Mouse (Mus musculus): ENCODE results near the gene Gm37240. TPM values are rescaled to one million over a fixed set of nuclear protein-coding genes. Genes with fewer than 3 reads are reported as not detected.

Gm37240 gene
- polyA plus RNA-seq, 1 experiment from 2014 or later, result 0.67 TPM

- Histone ChIP-seq H3K4me2 (no peak overlapping the region; the same call in 1 of the 2 replicates), H3K9ac (ENCODE audit: low read length) (no peak overlapping the region)
- 32% methylated on average over 12 of the region's 12 CpGs for WGBS
These were observed 949.7 kb downstream of the Gm37240 start for GRCm38 (mm10) chr3:84937360-84938355.

GRCm38 (mm10) chr3:84936956-84937355 is 950.4 kb downstream of the Gm37240 start:
- H3K4me2 ChIP-seq, result no peak overlapping the region
- no peak overlapping the region for H3K9ac ChIP-seq (ENCODE audit: low read length)
- peaks cover 8% of the 10 kb centered on the region for H3K4me1 ChIP-seq (ENCODE audit: control insufficient read depth, insufficient read depth, low read length)
- no peaks in the 10 kb centered on the region for H3K27me3 ChIP-seq (ENCODE audit: control insufficient read depth, insufficient read depth, low read length)
- peak overlapping the region; percentile 71 for H3K27ac ChIP-seq (ENCODE audit: low read depth, low read length)
- no peaks in the 10 kb centered on the region for H3K36me3 ChIP-seq (ENCODE audit: control insufficient read depth, insufficient read depth, low read length)
- no peak overlapping the region for H3K4me3 ChIP-seq (ENCODE audit: low read depth, low read length)
- 39% methylated on average over 5 of the region's 5 CpGs for WGBS
- ATAC-seq (ENCODE audit: low FRiP score) (peak; percentile 35; the same call in 1 of the 2 replicates), DNase-seq (ENCODE audit: low spot score, missing footprints) (peak; percentile 90)
- no peaks in the 10 kb centered on the region for H3K9me3 ChIP-seq (ENCODE audit: control insufficient read depth, low read length)

More at GRCm38 (mm10) chr3:84937360-84938355, 949.7 kb downstream of the Gm37240 start:
- Histone ChIP-seq H3K4me3 (ENCODE audit: low read depth, low read length) (no peak overlapping the region), H3K36me3 (ENCODE audit: control insufficient read depth, insufficient read depth, low read length) (no peaks in the 10 kb centered on the region), H3K4me1 (ENCODE audit: control insufficient read depth, insufficient read depth, low read length) (peaks cover 8% of the 10 kb centered on the region), H3K27ac (ENCODE audit: low read depth, low read length) (peak overlapping the region; percentile 71), H3K9me3 (ENCODE audit: control insufficient read depth, low read length) (no peaks in the 10 kb centered on the region), H3K27me3 (ENCODE audit: control insufficient read depth, insufficient read depth, low read length) (no peaks in the 10 kb centered on the region)
- peak; percentile 95 for ATAC-seq (ENCODE audit: low FRiP score)
- DNase-seq (ENCODE audit: low spot score, missing footprints), result peak; percentile 94

GRCm38 (mm10) chr3:84936252-84936651 is 951.1 kb downstream of the Gm37240 start:
- no peak overlapping the region for H3K4me3 ChIP-seq (ENCODE audit: low read depth, low read length)
- no peaks in the 10 kb centered on the region for H3K9me3 ChIP-seq (ENCODE audit: control insufficient read depth, low read length)
- peak; percentile 89 for DNase-seq (ENCODE audit: low spot score, missing footprints)
- no peaks in the 10 kb centered on the region for H3K27me3 ChIP-seq (ENCODE audit: control insufficient read depth, insufficient read depth, low read length)
- no peak for ATAC-seq (ENCODE audit: low FRiP score)
- no peaks in the 10 kb centered on the region for H3K36me3 ChIP-seq (ENCODE audit: control insufficient read depth, insufficient read depth, low read length)
- WGBS, result 62% methylated on average over 2 of the region's 2 CpGs
- no peak overlapping the region for H3K9ac ChIP-seq (ENCODE audit: low read length)
- H3K4me2 ChIP-seq, result no peak overlapping the region
- no peak overlapping the region for H3K27ac ChIP-seq (ENCODE audit: low read depth, low read length)
- H3K4me1 ChIP-seq (ENCODE audit: control insufficient read depth, insufficient read depth, low read length), result peaks cover 8% of the 10 kb centered on the region

- ATAC-seq (ENCODE audit: low FRiP score), result no peak
- peaks cover 8% of the 10 kb centered on the region for H3K4me1 ChIP-seq (ENCODE audit: control insufficient read depth, insufficient read depth, low read length)
- 70% methylated on average over 1 of the region's 1 CpGs for WGBS
- H3K4me3 ChIP-seq (ENCODE audit: low read depth, low read length), result no peak overlapping the region
- no peaks in the 10 kb centered on the region for H3K36me3 ChIP-seq (ENCODE audit: control insufficient read depth, insufficient read depth, low read length)
- no peaks in the 10 kb centered on the region for H3K9me3 ChIP-seq (ENCODE audit: control insufficient read depth, low read length)
- DNase-seq (ENCODE audit: low spot score, missing footprints), result no peak
- no peak overlapping the region for H3K9ac ChIP-seq (ENCODE audit: low read length)
- no peak overlapping the region for H3K27ac ChIP-seq (ENCODE audit: low read depth, low read length)
- no peaks in the 10 kb centered on the region for H3K27me3 ChIP-seq (ENCODE audit: control insufficient read depth, insufficient read depth, low read length)
- H3K4me2 ChIP-seq, result no peak overlapping the region
These were observed 951.6 kb downstream of the Gm37240 start for GRCm38 (mm10) chr3:84935729-84936128.

DNA sequence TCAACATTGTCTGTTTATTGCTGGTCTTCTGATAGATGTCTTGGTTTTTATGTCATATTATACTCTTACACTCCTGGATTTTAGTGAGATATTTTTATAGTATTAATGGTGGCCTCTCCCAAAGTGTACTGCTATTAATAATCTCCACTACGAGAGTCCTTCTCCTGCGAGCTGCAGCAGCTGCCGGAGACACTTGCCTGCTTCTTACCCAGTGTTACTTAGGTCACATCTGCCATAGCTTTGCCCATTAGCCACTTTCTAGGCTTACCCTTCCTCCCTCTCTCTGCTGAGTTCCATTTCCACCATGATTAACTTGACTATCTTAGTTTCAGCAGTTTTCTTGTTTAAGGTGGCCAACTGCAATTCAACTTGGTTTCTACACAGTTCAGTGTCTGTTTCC is 956.6 kb downstream of the Gm37240 start:
- no peaks in the 10 kb centered on the region for H3K9me3 ChIP-seq (ENCODE audit: control insufficient read depth, low read length)
- 98% methylated on average over 3 of the region's 3 CpGs for WGBS
- no peaks in the 10 kb centered on the region for H3K4me1 ChIP-seq (ENCODE audit: control insufficient read depth, insufficient read depth, low read length)
- DNase-seq (ENCODE audit: low spot score, missing footprints) (no peak), ATAC-seq (ENCODE audit: low FRiP score) (no peak)
- no peak overlapping the region for H3K27ac ChIP-seq (ENCODE audit: low read depth, low read length)
- H3K9ac ChIP-seq (ENCODE audit: low read length), result no peak overlapping the region
- H3K4me2 ChIP-seq, result no peak overlapping the region
- H3K27me3 ChIP-seq (ENCODE audit: control insufficient read depth, insufficient read depth, low read length), result no peaks in the 10 kb centered on the region
- H3K4me3 ChIP-seq (ENCODE audit: low read depth, low read length), result no peak overlapping the region
- H3K36me3 ChIP-seq (ENCODE audit: control insufficient read depth, insufficient read depth, low read length), result no peaks in the 10 kb centered on the region

GRCm38 (mm10) chr3:84929171-84929570 is 958.1 kb downstream of the Gm37240 start:
- ATAC-seq (ENCODE audit: low FRiP score), result no peak

DNA sequence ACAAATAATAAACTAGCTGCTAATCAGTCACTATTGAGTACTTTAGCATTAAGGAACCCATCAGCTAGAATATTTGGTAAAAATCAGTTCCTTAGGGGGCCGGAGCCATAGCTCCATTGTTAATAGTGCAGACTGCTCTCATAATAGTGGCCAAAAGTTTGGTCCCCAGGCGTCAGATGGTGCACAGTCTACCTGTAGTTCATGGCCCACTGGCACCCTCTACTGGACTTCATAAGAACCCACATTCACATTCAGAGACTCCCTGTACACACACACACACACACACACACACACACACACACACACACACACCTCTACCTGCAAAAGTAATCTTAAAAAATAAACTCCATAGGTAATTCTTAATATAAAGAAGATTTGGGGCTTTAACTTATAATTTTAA is 959.4 kb downstream of the Gm37240 start:
- H3K4me1 ChIP-seq (ENCODE audit: control insufficient read depth, insufficient read depth, low read length), result no peaks in the 10 kb centered on the region
- ATAC-seq (ENCODE audit: low FRiP score), result no peak
- 83% methylated on average over 2 of the region's 2 CpGs for WGBS
- H3K9me3 ChIP-seq (ENCODE audit: control insufficient read depth, low read length), result no peaks in the 10 kb centered on the region
- H3K27ac ChIP-seq (ENCODE audit: low read depth, low read length), result no peak overlapping the region
- no peak overlapping the region for H3K4me2 ChIP-seq
- H3K4me3 ChIP-seq (ENCODE audit: low read depth, low read length), result no peak overlapping the region
- no peaks in the 10 kb centered on the region for H3K27me3 ChIP-seq (ENCODE audit: control insufficient read depth, insufficient read depth, low read length)
- no peaks in the 10 kb centered on the region for H3K36me3 ChIP-seq (ENCODE audit: control insufficient read depth, insufficient read depth, low read length)
- DNase-seq (ENCODE audit: low spot score, missing footprints), result no peak
- H3K9ac ChIP-seq (ENCODE audit: low read length), result no peak overlapping the region

More at GRCm38 (mm10) chr3:84929171-84929570, 958.1 kb downstream of the Gm37240 start:
- 92% methylated on average over 3 of the region's 3 CpGs for WGBS
- no peak overlapping the region for H3K4me3 ChIP-seq (ENCODE audit: low read depth, low read length)
- H3K9me3 ChIP-seq (ENCODE audit: control insufficient read depth, low read length), result no peaks in the 10 kb centered on the region
- H3K27me3 ChIP-seq (ENCODE audit: control insufficient read depth, insufficient read depth, low read length), result no peaks in the 10 kb centered on the region
- H3K9ac ChIP-seq (ENCODE audit: low read length), result no peak overlapping the region
- H3K4me2 ChIP-seq, result no peak overlapping the region
- H3K36me3 ChIP-seq (ENCODE audit: control insufficient read depth, insufficient read depth, low read length), result no peaks in the 10 kb centered on the region
- no peak overlapping the region for H3K27ac ChIP-seq (ENCODE audit: low read depth, low read length)
- no peak for DNase-seq (ENCODE audit: low spot score, missing footprints)
- no peaks in the 10 kb centered on the region for H3K4me1 ChIP-seq (ENCODE audit: control insufficient read depth, insufficient read depth, low read length)

- Histone ChIP-seq H3K9me3 (ENCODE audit: control insufficient read depth, low read length) (no peaks in the 10 kb centered on the region), H3K27ac (ENCODE audit: low read depth, low read length) (no peak overlapping the region), H3K4me3 (ENCODE audit: low read depth, low read length) (no peak overlapping the region), H3K4me1 (ENCODE audit: control insufficient read depth, insufficient read depth, low read length) (no peaks in the 10 kb centered on the region), H3K4me2 (no peak overlapping the region), H3K9ac (ENCODE audit: low read length) (no peak overlapping the region), H3K27me3 (ENCODE audit: control insufficient read depth, insufficient read depth, low read length) (no peaks in the 10 kb centered on the region), H3K36me3 (ENCODE audit: control insufficient read depth, insufficient read depth, low read length) (no peaks in the 10 kb centered on the region)
- no peak for ATAC-seq (ENCODE audit: low FRiP score)
- 91% methylated on average over 8 of the region's 8 CpGs for WGBS
- no peak for DNase-seq (ENCODE audit: low spot score, missing footprints)
These were observed 960.0 kb downstream of the Gm37240 start for GRCm38 (mm10) chr3:84927168-84927794.

DNA sequence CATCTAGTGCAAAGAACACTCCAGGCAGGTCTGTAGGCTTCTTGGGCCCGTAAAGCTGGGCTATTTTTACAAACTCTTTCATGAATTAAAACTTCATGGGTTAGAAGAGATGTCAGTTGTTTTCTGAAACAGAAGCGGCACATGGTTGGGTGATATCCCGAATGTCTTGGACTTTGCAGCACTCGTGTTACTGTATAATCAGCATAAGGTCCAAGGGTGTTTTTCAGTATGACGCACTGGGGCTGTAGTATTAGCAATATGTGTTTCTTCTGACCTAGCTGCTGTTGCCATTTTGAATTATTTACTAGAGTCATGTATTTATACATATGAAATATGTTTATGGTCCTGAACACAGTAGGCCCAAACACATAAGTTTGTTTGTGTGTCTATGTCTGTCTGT is 961.2 kb downstream of the Gm37240 start:
- whole genome bisulfite sequencing, result 94% methylated on average over 5 of the region's 5 CpGs
- Histone ChIP-seq H3K4me3 (ENCODE audit: low read depth, low read length) (no peak overlapping the region), H3K27me3 (ENCODE audit: control insufficient read depth, insufficient read depth, low read length) (no peaks in the 10 kb centered on the region), H3K9ac (ENCODE audit: low read length) (no peak overlapping the region), H3K27ac (ENCODE audit: low read depth, low read length) (no peak overlapping the region), H3K4me1 (ENCODE audit: control insufficient read depth, insufficient read depth, low read length) (no peaks in the 10 kb centered on the region), H3K36me3 (ENCODE audit: control insufficient read depth, insufficient read depth, low read length) (no peaks in the 10 kb centered on the region), H3K9me3 (ENCODE audit: control insufficient read depth, low read length) (no peaks in the 10 kb centered on the region), H3K4me2 (no peak overlapping the region)
- DNase-seq (ENCODE audit: low spot score, missing footprints), result no peak
- ATAC-seq (ENCODE audit: low FRiP score), result no peak

Data from midbrain, embryonic 11.5 days (tissue).